Mouse (Mus musculus) G1E (cell line): Measurements from ENCODE around the gene Fam160a1.

Experiments used
- CTCF ChIP-seq: IDR thresholded peaks from 2 replicates; pipeline ENCODE4 v1.5.1; 2012; ENCODE audit warnings: low read depth, low read length, inconsistent platforms, mixed read lengths
- TAL1 ChIP-seq: conservative IDR thresholded peaks from 2 replicates; pipeline ENCODE4 v1.6.1; 2012; ENCODE audit warnings: low read depth, low read length, inconsistent platforms, mixed read lengths

DNA sequence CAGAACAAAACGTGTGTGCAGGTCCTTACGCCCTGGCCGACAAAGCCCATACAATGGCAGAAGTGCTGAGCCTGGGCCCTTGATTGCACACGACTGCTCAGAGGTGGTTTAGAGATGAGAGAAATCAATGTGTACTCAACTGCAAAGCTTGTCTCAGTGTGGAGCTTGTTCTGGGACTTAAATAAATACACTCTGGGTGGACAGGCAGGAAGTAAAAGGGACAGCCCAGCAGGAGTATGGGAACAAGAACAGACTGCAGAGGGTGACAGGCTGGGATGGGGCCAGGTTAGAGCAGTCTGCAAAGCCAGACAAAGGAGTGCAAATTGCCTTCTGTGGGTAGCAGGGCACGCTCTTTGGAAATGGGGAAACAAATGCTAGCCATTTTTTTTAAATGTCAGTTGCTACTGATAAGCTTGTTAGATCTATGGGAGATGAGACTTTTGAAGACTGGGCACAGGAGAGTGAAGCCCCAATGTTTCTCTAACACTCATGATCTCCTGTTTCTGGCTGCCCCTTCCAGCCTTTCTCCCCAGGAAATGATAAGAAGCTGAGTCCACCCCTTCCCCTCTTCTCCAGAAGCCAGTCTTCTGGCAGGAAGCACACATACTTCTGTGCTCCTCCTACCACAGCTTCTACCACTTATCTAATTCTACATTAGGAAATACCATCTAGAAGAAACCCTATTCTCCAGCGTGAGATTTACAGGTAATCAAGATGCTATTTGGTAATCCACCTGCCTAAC, 113.8 kb downstream of the Fam160a1 start:
- TF ChIP-seq CTCF, result no peak
- TF ChIP-seq TAL1, result no peak
